Mouse (Mus musculus): ENCODE data around the gene Stard13.

DNA sequence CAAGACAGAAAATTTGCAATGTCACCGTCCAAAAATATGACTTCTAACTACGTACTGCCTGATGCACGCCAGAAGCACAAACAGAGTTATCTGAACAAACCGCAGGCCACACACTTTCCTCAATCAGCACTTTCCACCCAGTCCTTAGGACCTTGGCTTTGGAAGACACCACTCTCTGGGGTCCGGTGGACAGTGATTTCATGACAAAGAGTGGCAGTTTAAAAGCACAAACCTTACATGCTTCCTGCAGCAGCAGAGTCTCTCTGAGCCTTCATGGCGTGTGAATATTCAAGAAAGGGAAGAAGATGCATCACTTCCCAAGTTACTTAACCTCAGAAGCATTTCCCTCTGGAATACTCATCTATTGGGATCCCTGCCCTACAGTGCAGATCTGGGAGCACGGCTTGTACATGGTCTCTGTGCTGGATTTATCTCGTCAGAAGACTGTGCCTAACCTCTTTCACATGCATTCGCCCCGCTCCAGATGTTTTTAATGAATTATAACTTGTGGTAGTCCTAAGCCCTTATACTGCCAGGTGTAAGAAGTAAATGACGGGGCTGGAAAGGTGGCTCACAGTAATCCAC, 49.9 kb downstream of the Stard13 start:
- no peak for TF ChIP-seq EP300 (IDR thresholded peaks at IDR 0.05)
- no peak for TF ChIP-seq CTCF (IDR thresholded peaks at IDR 0.05)
